Mouse (Mus musculus) limb, embryonic 12.5 days (tissue): ENCODE measurements at regions not wholly inside any gene's neighbourhood (a gene's known extent, or its start where the extent isn't known, plus 50 kb on each side); places are given as distances from the start of the nearest gene placed in this dataset.
A peak's percentile ranks its signal among the peaks of the same experiment; 100 is the strongest.
"Not testable (repeated sequence)": the region's sequence is repeated elsewhere in the genome, so short reads cannot be mapped to it uniquely, and the experiment has no call there.

Experiments
- ATAC-seq: fragments of 200-750 bp; cut with Nextera tagmentation; 2 replicates; pipeline ENCODE4 v1.8.0; 2017; ENCODE audit warnings: low read depth, moderate TSS enrichment; ENCODE audit not compliant: insufficient number of reproducible peaks, insufficient read depth, low FRiP score, low TSS enrichment
- H3K27ac ChIP-seq: fragments of 300-500 bp; sonication (generic); 2 replicates; pipeline ENCODE4 v1.5.1; 2016; ENCODE audit warnings: mild to moderate bottlenecking, moderate library complexity
- H3K27me3 ChIP-seq: fragments of 300-500 bp; sonication (generic); 2 replicates; pipeline ENCODE4 v1.6.1; 2016; ENCODE audit warnings: mild to moderate bottlenecking, moderate library complexity
- H3K36me3 ChIP-seq: fragments of 300-500 bp; sonication (generic); 2 replicates; pipeline ENCODE4 v1.6.1; 2016; ENCODE audit warnings: mild to moderate bottlenecking, moderate library complexity
- H3K4me1 ChIP-seq: fragments of 300-500 bp; sonication (generic); replicated peaks from 2 replicates; pipeline ENCODE4 v1.6.1; 2016
- H3K4me2 ChIP-seq: fragments of 300-500 bp; sonication (generic); 2 replicates; pipeline ENCODE4 v1.6.1; 2016; ENCODE audit warnings: mild to moderate bottlenecking, moderate library complexity
- H3K4me3 ChIP-seq: fragments of 300-500 bp; sonication (generic); replicated peaks from 2 replicates; pipeline ENCODE4 v1.5.1; 2016; ENCODE audit warnings: mild to moderate bottlenecking
- H3K9ac ChIP-seq: fragments of 300-500 bp; sonication (generic); replicated peaks from 2 replicates; pipeline ENCODE4 v1.6.1; 2016; ENCODE audit warnings: mild to moderate bottlenecking, moderate library complexity
- H3K9me3 ChIP-seq: fragments of 300-500 bp; sonication (generic); 2 replicates; pipeline ENCODE4 v1.6.1; 2016; ENCODE audit warnings: mild to moderate bottlenecking, moderate library complexity
- WGBS: fragments of 180-500 bp; shearing (Covaris S2); methylation state at CpG from one replicate; pipeline ENCODE4 v1.1.7; 2016; 5-methylcytosine and 5-hydroxymethylcytosine counted together

- Histone ChIP-seq H3K9ac (no peak overlapping the region), H3K9me3 (no peaks in the 10 kb centered on the region), H3K27ac (no peak overlapping the region), H3K4me3 (no peak overlapping the region), H3K27me3 (peaks cover 4% of the 10 kb centered on the region), H3K36me3 (no peaks in the 10 kb centered on the region), H3K4me1 (no peaks in the 10 kb centered on the region), H3K4me2 (no peak overlapping the region)
- WGBS = 83% methylated on average over 5 of the region's 5 CpGs
- ATAC-seq = no peak
These were observed 103.4 kb upstream of the Gcfc2 start for GRCm38 (mm10) chr6:81820078-81820477.

- Histone ChIP-seq H3K4me1 (no peaks in the 10 kb centered on the region), H3K36me3 (no peaks in the 10 kb centered on the region), H3K4me2 (peak overlapping the region; percentile 39), H3K9ac (no peak overlapping the region), H3K9me3 (no peaks in the 10 kb centered on the region), H3K27ac (no peak overlapping the region), H3K27me3 (no peaks in the 10 kb centered on the region), H3K4me3 (no peak overlapping the region)
- no peak for ATAC-seq
- WGBS = 59% methylated on average over 11 of the region's 11 CpGs
These were observed 83.9 kb upstream of the Gcfc2 start for GRCm38 (mm10) chr6:81839474-81840153.

GRCm38 (mm10) chr6:81868207-81868606 lies 55.3 kb upstream of the Gcfc2 start:
- WGBS = 90% methylated on average over 13 of the region's 13 CpGs
- ATAC-seq = not testable (repeated sequence)

More at GRCm38 (mm10) chr6:81868207-81868606, 55.3 kb upstream of the Gcfc2 start:
- H3K9me3 ChIP-seq, H3K4me3 ChIP-seq, H3K27ac ChIP-seq, H3K4me2 ChIP-seq, H3K9ac ChIP-seq, H3K4me1 ChIP-seq, H3K27me3 ChIP-seq, H3K36me3 ChIP-seq: not testable (repeated sequence)
